Mouse (Mus musculus) ovary, postnatal 10 days (tissue): ENCODE data around the gene Gas2l2.

Source experiments
- DNase-seq: peaks from one replicate; pipeline ENCODE4 v3.0.0; 2022; ENCODE audit warnings: low spot score

Gas2l2 gene

GRCm38 (mm10) chr11:83394802-83395439, 34.3 kb downstream of the Gas2l2 start:
- no peak for DNase-seq

DNA sequence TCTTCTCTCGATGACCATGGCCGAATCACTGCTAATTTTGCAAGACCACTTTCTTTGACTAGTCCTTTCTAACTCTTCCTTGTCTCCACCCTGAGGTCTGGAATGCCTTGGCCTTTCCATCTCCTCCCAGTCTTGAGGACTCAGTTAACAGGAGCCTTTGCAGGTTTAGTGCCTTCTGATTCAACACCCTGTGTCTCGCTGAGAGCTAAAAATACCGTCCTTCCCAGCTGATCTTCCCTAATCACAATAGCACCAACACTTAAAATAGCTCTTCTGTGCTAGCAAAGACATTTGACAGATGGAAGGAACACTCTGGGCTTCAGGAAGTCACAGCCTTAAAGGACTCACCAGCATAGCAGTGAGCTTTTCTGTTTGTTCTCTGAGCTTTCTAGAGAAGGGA, 36.2 kb downstream of the Gas2l2 start:
- no peak for DNase-seq

DNA sequence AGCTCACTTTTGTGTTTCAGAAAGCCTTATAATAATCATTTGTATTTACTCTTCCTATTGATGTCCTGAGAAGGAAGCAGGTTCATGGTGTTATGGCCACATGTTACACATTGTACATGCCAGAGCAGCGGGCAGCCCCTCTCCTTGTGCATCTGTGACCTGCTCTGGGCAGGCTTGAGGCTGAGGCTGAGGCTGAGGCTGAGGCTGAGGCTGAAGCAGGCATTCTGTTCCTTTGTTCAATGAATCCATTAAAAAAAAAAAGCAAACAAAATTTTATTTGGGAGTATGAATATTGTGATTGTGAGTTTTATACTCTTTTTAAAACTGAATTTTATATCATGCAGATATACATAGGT, 45.7 kb downstream of the Gas2l2 start:
- DNase-seq = no peak

DNA sequence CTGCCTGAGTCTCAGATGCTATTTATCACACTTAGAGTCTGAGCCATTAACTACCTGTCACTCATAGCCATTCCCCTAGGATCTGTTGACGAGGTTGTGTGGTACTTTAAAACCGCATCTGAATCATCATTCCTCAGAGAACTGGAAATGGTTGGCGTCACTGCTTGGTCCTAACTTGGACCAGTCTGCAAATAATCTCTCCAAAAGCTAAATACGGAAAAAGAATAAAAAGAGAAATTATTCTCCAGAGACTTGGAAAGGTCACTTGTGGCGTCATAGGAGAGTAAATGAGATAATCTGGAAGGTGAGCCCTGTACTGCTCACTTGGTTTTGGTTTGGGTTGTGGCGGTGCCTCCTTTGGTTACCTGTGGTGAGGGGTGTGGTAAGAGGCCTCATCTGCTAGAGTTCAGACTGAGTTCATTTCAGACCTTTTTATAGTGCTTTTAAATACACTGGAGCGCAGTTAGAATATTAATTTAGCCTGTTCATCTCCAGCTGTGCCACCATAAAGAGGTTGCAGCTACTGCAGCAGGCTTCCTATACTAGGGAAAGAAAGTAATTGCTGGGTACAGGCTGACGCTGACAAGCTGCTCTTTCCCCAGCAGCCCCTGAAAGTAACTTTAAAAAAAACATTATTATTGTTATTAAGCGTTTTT, 46.3 kb downstream of the Gas2l2 start:
- no peak for DNase-seq

DNA sequence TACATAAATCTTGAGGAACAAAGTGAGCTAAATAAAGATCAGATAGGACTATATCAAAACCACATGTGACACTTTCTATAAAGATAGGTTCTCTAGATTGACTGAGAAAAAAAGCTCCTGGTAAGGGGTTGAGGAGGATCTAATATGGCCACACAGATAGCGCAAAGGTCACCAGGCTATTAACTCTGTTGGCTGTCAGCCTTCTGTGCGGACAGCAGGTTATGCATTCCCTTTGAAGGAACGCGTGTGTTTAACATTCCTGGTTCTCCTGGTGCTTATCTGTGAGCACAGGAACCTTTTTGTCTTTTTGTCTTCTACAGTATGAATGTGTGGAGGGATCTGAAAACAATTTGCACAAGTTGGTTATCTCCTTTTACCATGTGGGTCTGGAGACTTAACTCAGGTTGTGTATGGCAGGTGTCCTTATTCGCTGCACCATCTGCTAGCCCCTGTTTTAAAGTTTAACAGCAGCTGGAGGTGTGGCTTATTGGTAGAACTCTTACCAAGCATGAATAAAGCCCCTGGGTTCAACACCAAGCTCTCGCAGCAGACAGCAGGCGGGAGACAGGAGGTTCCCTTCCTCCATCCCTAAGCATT, 49.4 kb downstream of the Gas2l2 start:
- no peak for DNase-seq
